Mouse (Mus musculus): Measurements from ENCODE around the gene Cldn24. TPM values are rescaled to one million over a fixed set of nuclear protein-coding genes. Genes with fewer than 3 reads are reported as not detected.

Cldn24 gene
- polyA plus RNA-seq, 1 experiment, result not detected

DNA sequence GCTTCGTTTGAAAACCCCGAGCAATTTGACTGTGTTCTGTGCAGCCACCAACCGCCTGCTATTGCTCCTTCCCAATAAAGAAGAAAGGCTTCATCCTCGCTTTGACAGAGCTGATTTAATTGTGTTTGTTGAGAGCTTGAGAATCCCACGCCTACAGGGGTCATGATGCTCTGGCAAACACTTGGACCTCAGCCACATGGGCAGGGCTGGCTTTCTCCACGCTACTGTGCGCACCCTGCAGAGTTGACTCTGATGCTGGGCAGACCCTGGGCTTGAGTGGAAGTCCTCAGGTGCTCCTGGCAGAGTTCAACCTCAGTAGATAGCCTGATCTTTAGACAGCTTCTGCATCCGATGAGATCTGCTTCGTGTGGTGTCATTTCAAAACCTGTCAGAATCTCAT lies 30.0 kb upstream of the Cldn24 start:
- Histone ChIP-seq H3K4me3 (no peak overlapping the region), H3K27me3 (ENCODE audit: control insufficient read depth, insufficient read depth, insufficient read length) (no peaks in the 10 kb centered on the region), H3K36me3 (ENCODE audit: control insufficient read depth, insufficient read depth) (no peaks in the 10 kb centered on the region), H3K79me2 (ENCODE audit: control insufficient read depth, insufficient read depth) (no peaks in the 10 kb centered on the region), H3ac (ENCODE audit: control insufficient read depth, insufficient read length) (no peak overlapping the region), H3K4me2 (ENCODE audit: low read depth) (no peak overlapping the region)
- TF ChIP-seq MAX (IDR thresholded peaks at IDR 0.05; ENCODE audit: low read depth) (no peak), SRF (IDR thresholded peaks at IDR 0.05; ENCODE audit: control insufficient read depth, insufficient read length, low read depth) (no peak), USF1 (IDR thresholded peaks at IDR 0.05; ENCODE audit: low read depth) (no peak), POLR2AphosphoS2 (IDR thresholded peaks at IDR 0.05; ENCODE audit: insufficient read length, low read depth) (no peak), TCF3 (IDR thresholded peaks at IDR 0.05; ENCODE audit: insufficient read length, low read depth) (no peak), REST (IDR thresholded peaks at IDR 0.05; ENCODE audit: insufficient read depth, insufficient read length) (no peak), TCF12 (IDR thresholded peaks at IDR 0.05; ENCODE audit: insufficient read depth, poor library complexity, severe bottlenecking) (no peak), MYOD1 (IDR thresholded peaks at IDR 0.05; ENCODE audit: control insufficient read depth in 1 of 3, insufficient read length in 2 of 3, low read depth in 2 of 3) (no peak), E2F4 (IDR thresholded peaks at IDR 0.05; ENCODE audit: insufficient read depth) (no peak), CEBPB (IDR thresholded peaks at IDR 0.05; ENCODE audit: insufficient read depth, poor library complexity, severe bottlenecking) (no peak), MYOG (IDR thresholded peaks at IDR 0.05; ENCODE audit: control insufficient read depth in 1 of 3, insufficient read depth in 1 of 3, insufficient read length in 2 of 3, low read depth in 2 of 3) (no peak), POLR2A (IDR thresholded peaks at IDR 0.05; ENCODE audit: insufficient read length, low read depth) (no peak)

DNA sequence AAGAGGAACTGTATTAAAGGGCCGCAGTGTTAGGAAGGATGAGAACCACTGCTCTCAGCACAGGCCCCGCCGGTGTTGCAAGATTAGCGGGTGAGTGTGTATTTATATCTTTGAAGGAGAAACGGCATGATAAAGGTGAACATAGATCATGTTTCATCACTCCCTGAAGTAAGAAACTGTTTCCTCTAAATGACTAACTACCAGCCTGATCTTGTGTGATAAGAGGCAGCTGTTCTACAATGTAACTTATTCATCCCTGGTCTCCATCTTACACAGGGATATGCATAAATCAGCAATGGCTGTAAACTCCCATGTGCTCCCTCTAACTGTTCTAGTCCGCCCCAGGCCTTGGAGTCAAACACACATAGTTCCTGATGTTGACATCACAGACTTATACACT lies 22.5 kb upstream of the Cldn24 start:
- no peak overlapping the region for H3ac ChIP-seq (ENCODE audit: control insufficient read depth, insufficient read length)
- no peak overlapping the region for H3K4me2 ChIP-seq (ENCODE audit: low read depth)
- no peaks in the 10 kb centered on the region for H3K36me3 ChIP-seq (ENCODE audit: control insufficient read depth, insufficient read depth)
- H3K4me3 ChIP-seq, result no peak overlapping the region
- H3K79me2 ChIP-seq (ENCODE audit: control insufficient read depth, insufficient read depth), result no peaks in the 10 kb centered on the region
- no peaks in the 10 kb centered on the region for H3K27me3 ChIP-seq (ENCODE audit: control insufficient read depth, insufficient read depth, insufficient read length)
- no peak for TF ChIP-seq POLR2A (IDR thresholded peaks at IDR 0.05; ENCODE audit: insufficient read length, low read depth)
- no peak for TF ChIP-seq TCF12 (IDR thresholded peaks at IDR 0.05; ENCODE audit: insufficient read depth, poor library complexity, severe bottlenecking)
- TF ChIP-seq TCF3 (IDR thresholded peaks at IDR 0.05; ENCODE audit: insufficient read length, low read depth), result no peak
- no peak for TF ChIP-seq MYOD1 (IDR thresholded peaks at IDR 0.05; ENCODE audit: control insufficient read depth in 1 of 3, insufficient read length in 2 of 3, low read depth in 2 of 3)
- TF ChIP-seq MAX (IDR thresholded peaks at IDR 0.05; ENCODE audit: low read depth), result no peak
- no peak for TF ChIP-seq SRF (IDR thresholded peaks at IDR 0.05; ENCODE audit: control insufficient read depth, insufficient read length, low read depth)
- no peak for TF ChIP-seq CEBPB (IDR thresholded peaks at IDR 0.05; ENCODE audit: insufficient read depth, poor library complexity, severe bottlenecking)

DNA sequence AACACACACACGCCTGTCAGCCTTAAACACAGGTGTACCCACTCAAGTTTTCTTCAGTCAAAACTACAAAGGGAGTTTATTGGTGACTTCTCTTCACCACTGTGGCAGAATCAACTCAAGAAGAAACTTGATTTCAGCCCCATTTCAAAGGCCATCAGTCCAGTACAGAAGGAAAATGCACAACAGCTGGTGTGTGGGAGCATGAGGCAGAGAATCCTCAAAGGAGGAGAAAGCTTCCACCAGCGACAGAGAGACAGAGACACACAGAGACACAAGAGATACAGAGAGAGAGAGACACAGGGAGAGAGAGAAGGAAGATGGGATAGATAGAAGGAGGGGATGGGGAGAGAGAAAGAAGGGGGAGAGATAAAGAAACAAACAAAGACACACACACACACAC lies 19.6 kb upstream of the Cldn24 start:
- no peaks in the 10 kb centered on the region for H3K36me3 ChIP-seq (ENCODE audit: control insufficient read depth, insufficient read depth)
- no peak overlapping the region for H3K4me2 ChIP-seq (ENCODE audit: low read depth)
- no peaks in the 10 kb centered on the region for H3K27me3 ChIP-seq (ENCODE audit: control insufficient read depth, insufficient read depth, insufficient read length)
- TF ChIP-seq REST (IDR thresholded peaks at IDR 0.05; ENCODE audit: insufficient read depth, insufficient read length), result no peak
- TF ChIP-seq POLR2A (IDR thresholded peaks at IDR 0.05; ENCODE audit: insufficient read length, low read depth), result no peak
- TF ChIP-seq USF1 (IDR thresholded peaks at IDR 0.05; ENCODE audit: low read depth), result no peak
- TF ChIP-seq E2F4 (IDR thresholded peaks at IDR 0.05; ENCODE audit: insufficient read depth), result no peak
- TF ChIP-seq POLR2AphosphoS2 (IDR thresholded peaks at IDR 0.05; ENCODE audit: insufficient read length, low read depth), result no peak
- no peak for TF ChIP-seq TCF3 (IDR thresholded peaks at IDR 0.05; ENCODE audit: insufficient read length, low read depth)
- no peak for TF ChIP-seq SRF (IDR thresholded peaks at IDR 0.05; ENCODE audit: control insufficient read depth, insufficient read length, low read depth)
- TF ChIP-seq TCF12 (IDR thresholded peaks at IDR 0.05; ENCODE audit: insufficient read depth, poor library complexity, severe bottlenecking), result no peak
- TF ChIP-seq MYOD1 (IDR thresholded peaks at IDR 0.05; ENCODE audit: control insufficient read depth in 1 of 3, insufficient read length in 2 of 3, low read depth in 2 of 3), result no peak
- no peak for TF ChIP-seq CEBPB (IDR thresholded peaks at IDR 0.05; ENCODE audit: insufficient read depth, poor library complexity, severe bottlenecking)
- TF ChIP-seq MAX (IDR thresholded peaks at IDR 0.05; ENCODE audit: low read depth), result no peak
- no peak for TF ChIP-seq MYOG (IDR thresholded peaks at IDR 0.05; ENCODE audit: control insufficient read depth in 1 of 3, insufficient read depth in 1 of 3, insufficient read length in 2 of 3, low read depth in 2 of 3)
- no peak overlapping the region for H3K4me3 ChIP-seq
- no peak overlapping the region for H3ac ChIP-seq (ENCODE audit: control insufficient read depth, insufficient read length)
- H3K79me2 ChIP-seq (ENCODE audit: control insufficient read depth, insufficient read depth), result no peaks in the 10 kb centered on the region

DNA sequence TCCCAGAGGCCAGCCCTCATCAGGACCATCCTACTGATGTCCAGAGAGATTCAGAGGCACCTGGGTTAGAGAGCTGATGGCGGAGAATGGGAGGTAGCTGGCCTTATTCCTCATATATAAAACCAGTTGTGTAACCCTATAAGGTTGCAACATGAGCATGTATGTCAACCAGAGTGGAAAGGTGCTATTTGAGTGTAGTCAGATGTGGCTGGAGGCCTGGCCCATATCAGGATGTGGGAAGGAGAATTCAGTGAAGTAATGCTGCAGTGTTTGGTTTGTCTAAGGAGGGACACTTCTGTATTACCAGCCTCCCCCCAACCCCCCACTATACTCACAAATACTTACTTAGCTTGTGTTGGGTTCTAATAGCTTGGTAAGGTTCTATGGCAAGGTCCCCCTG lies 17.7 kb upstream of the Cldn24 start:
- no peak overlapping the region for H3ac ChIP-seq (ENCODE audit: control insufficient read depth, insufficient read length)
- H3K79me2 ChIP-seq (ENCODE audit: control insufficient read depth, insufficient read depth), result no peaks in the 10 kb centered on the region
- no peak overlapping the region for H3K4me3 ChIP-seq
- no peaks in the 10 kb centered on the region for H3K27me3 ChIP-seq (ENCODE audit: control insufficient read depth, insufficient read depth, insufficient read length)
- no peak overlapping the region for H3K4me2 ChIP-seq (ENCODE audit: low read depth)
- TF ChIP-seq TCF12 (IDR thresholded peaks at IDR 0.05; ENCODE audit: insufficient read depth, poor library complexity, severe bottlenecking), result no peak
- TF ChIP-seq MAX (IDR thresholded peaks at IDR 0.05; ENCODE audit: low read depth), result no peak
- TF ChIP-seq MYOG (IDR thresholded peaks at IDR 0.05; ENCODE audit: control insufficient read depth in 1 of 3, insufficient read depth in 1 of 3, insufficient read length in 2 of 3, low read depth in 2 of 3), result no peak
- TF ChIP-seq SRF (IDR thresholded peaks at IDR 0.05; ENCODE audit: control insufficient read depth, insufficient read length, low read depth), result no peak
- no peak for TF ChIP-seq MYOD1 (IDR thresholded peaks at IDR 0.05; ENCODE audit: control insufficient read depth in 1 of 3, insufficient read length in 2 of 3, low read depth in 2 of 3)
- TF ChIP-seq REST (IDR thresholded peaks at IDR 0.05; ENCODE audit: insufficient read depth, insufficient read length), result no peak
- no peak for TF ChIP-seq POLR2AphosphoS2 (IDR thresholded peaks at IDR 0.05; ENCODE audit: insufficient read length, low read depth)
- no peak for TF ChIP-seq CEBPB (IDR thresholded peaks at IDR 0.05; ENCODE audit: insufficient read depth, poor library complexity, severe bottlenecking)
- TF ChIP-seq E2F4 (IDR thresholded peaks at IDR 0.05; ENCODE audit: insufficient read depth), result no peak
- H3K36me3 ChIP-seq (ENCODE audit: control insufficient read depth, insufficient read depth), result no peaks in the 10 kb centered on the region

All from myocyte (in vitro differentiated cells).